Mouse (Mus musculus): ENCODE results near the gene Slc35c2.

DNA sequence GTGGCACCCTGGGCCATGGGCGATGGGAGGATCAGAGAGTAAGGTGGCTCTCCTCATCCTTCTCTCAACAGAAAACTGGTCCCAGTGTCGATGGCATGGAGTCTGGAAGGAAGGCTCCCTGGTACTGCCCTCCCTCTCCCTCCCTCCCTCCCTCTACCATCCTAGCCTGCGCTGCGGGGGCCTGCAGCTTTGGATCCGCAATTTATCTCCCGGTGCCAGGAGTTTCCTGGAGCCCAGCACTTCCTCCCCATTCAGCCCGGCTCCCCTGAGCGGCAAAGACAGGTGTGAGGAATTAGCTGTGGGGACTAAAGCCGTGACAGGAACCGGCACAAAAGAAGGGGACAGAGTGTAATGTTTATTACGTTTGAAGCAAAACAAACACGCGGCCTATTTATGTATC is 45.1 kb downstream of the Slc35c2 start:
- no peak for TF ChIP-seq CTCF (IDR thresholded peaks at IDR 0.05; ENCODE audit: extremely low read depth, insufficient read depth, low read length)
- no peak for TF ChIP-seq POLR2A (IDR thresholded peaks at IDR 0.05; ENCODE audit: extremely low read depth, insufficient read depth, low read length)

All from cortical plate, adult 2 months (tissue).